ENCODE assay signal across 8 mouse cellular contexts in the genomic region with DNA sequence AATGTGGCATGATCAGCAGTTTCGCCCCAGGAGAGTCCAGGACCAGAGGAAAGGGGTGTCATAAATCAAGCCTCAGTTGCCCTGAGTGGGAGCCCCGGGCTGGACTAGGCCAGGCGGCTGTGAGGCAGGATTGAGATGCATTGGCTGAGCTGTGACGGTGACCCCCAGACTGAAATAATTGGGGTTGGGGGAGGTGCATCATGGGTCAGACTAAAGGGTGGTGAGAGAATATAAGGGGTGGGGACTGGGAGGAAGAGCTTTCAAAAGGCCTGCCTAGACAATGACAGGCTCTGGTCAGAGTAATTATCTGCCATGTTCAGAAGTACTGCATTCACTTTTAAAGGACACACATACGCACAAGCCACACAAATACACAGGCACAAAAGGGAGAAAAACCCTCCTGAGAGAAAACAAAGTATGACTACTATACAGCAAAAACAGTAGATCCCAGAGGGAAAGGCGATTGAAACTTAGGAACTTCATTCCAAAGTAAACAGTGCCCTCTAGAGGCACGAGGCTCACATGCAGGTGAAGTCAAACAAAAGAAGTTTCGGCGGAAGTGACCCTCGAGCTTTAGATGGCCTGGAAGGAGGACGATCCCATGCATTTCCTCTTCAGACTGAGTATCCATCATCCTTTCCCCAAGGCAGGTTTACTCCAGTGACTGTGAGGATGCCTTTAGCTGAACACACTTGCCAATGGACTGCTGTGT.
A peak's percentile ranks its signal among the peaks of the same experiment; 100 is the strongest.
DNase-seq lines count a peak whose midpoint lies in the region; ATAC-seq and TF ChIP-seq lines count a peak whose summit lies in the region.

No protein-coding gene starts in this region.

- TF ChIP-seq POLR2A in cerebellum, adult 2 months (IDR thresholded peaks at IDR 0.05; ENCODE audit: borderline replicate concordance, insufficient read depth, low read length): no peak

- peaks cover 9% of the 10 kb centered on the region for H3K4me1 ChIP-seq in cerebellum, adult 2 months (ENCODE audit: control insufficient read depth, insufficient read depth, low read length)
- no peaks in the 10 kb centered on the region for H3K4me1 ChIP-seq in hindbrain, embryonic 16.5 days (ENCODE audit: control insufficient read depth, insufficient read depth, low read depth, low read length)
- peaks cover 9% of the 10 kb centered on the region for H3K4me1 ChIP-seq in midbrain, embryonic 10.5 days
- H3K4me1 ChIP-seq in stomach, embryonic 14.5 days (ENCODE audit: control insufficient read depth, insufficient read depth, low read length): no peaks in the 10 kb centered on the region

- TF ChIP-seq CTCF in cerebellum, adult 2 months (IDR thresholded peaks at IDR 0.05; ENCODE audit: borderline replicate concordance, insufficient read depth, low read depth, low read length): peak; percentile 72

- peak overlapping the region; percentile 33; the same call in 1 of the 2 replicates for H3K4me2 ChIP-seq in hindbrain, embryonic 16.5 days (ENCODE audit: low read length)
- no peak overlapping the region for H3K4me2 ChIP-seq in stomach, embryonic 14.5 days (replicated peaks; ENCODE audit: low read depth, low read length)

- no peaks in the 10 kb centered on the region for H3K36me3 ChIP-seq in hindbrain, embryonic 16.5 days (ENCODE audit: control insufficient read depth, insufficient read depth, low read length)
- H3K36me3 ChIP-seq in midbrain, embryonic 10.5 days: no peaks in the 10 kb centered on the region
- no peaks in the 10 kb centered on the region for H3K36me3 ChIP-seq in stomach, embryonic 14.5 days (ENCODE audit: control insufficient read depth, insufficient read depth, low read length)

- intact Hi-C loops in left cerebral cortex, postnatal 25 days (cut with DNase I): loop anchor here (2.0 to 10.0 kb wide), 3 partner anchors 1247 to 1516 kb away; no protein-coding TSS in a partner anchor

- 25% methylated on average over 11 of the region's 11 CpGs for WGBS in cerebellum, adult 2 months
- WGBS in hindbrain, embryonic 16.5 days: 10% methylated on average over 11 of the region's 11 CpGs
- 27% methylated on average over 11 of the region's 11 CpGs for WGBS in midbrain, embryonic 10.5 days
- 13% methylated on average over 11 of the region's 11 CpGs for WGBS in stomach, embryonic 14.5 days

- peak; percentile 52 to 63 for DNase-seq in left cerebral cortex, adult 18-20 months (ENCODE audit: low spot score in 2 of 2)
- DNase-seq in left cerebral cortex, adult 11 months (ENCODE audit: low spot score): no peak
- peak; percentile 36 to 42 for DNase-seq in cerebellum, adult 2 months
- DNase-seq in forelimb bud, embryonic 11.5 days (ENCODE audit: low read depth, low spot score): peak; percentile 90
- peak; percentile 63 to 68 for DNase-seq in left cerebral cortex, postnatal 25 days (ENCODE audit: low spot score in 2 of 2)
- DNase-seq in midbrain, embryonic 10.5 days (ENCODE audit: low spot score): peak; percentile 70

- no peaks in the 10 kb centered on the region for H3K27me3 ChIP-seq in cerebellum, adult 2 months (ENCODE audit: control insufficient read depth, insufficient read depth, low read length)
- no peaks in the 10 kb centered on the region for H3K27me3 ChIP-seq in hindbrain, embryonic 16.5 days (replicated peaks; ENCODE audit: control insufficient read depth, insufficient read depth, low read length)
- no peaks in the 10 kb centered on the region for H3K27me3 ChIP-seq in midbrain, embryonic 10.5 days (ENCODE audit: low read depth, poor library complexity, severe bottlenecking)
- no peaks in the 10 kb centered on the region for H3K27me3 ChIP-seq in stomach, embryonic 14.5 days (ENCODE audit: control insufficient read depth, insufficient read depth, low read length)

- ATAC-seq in hindbrain, embryonic 16.5 days: peak; percentile 28; the same call in 1 of the 2 replicates
- peak; percentile 46; the same call in 1 of the 2 replicates for ATAC-seq in stomach, embryonic 14.5 days (ENCODE audit: insufficient number of reproducible peaks, insufficient read depth, low FRiP score, low read depth)

- H3K9ac ChIP-seq in hindbrain, embryonic 16.5 days (ENCODE audit: low read depth, low read length): 0 out of 2 replicates have a peak overlapping the region, but pooled peaks have one; percentile 28
- no peak overlapping the region for H3K9ac ChIP-seq in stomach, embryonic 14.5 days (replicated peaks; ENCODE audit: low read depth, low read length)

- H3K4me3 ChIP-seq in cerebellum, adult 2 months (replicated peaks; ENCODE audit: insufficient read depth, low read depth, low read length): no peak overlapping the region
- no peak overlapping the region for H3K4me3 ChIP-seq in hindbrain, embryonic 16.5 days (ENCODE audit: low read length)
- H3K4me3 ChIP-seq in midbrain, embryonic 10.5 days: no peak overlapping the region
- H3K4me3 ChIP-seq in stomach, embryonic 14.5 days (ENCODE audit: low read depth, low read length): no peak overlapping the region

- no peak overlapping the region for H3K27ac ChIP-seq in cerebellum, adult 2 months (ENCODE audit: insufficient read depth, low read length)
- H3K27ac ChIP-seq in hindbrain, embryonic 16.5 days (ENCODE audit: low read depth, low read length): no peak overlapping the region
- peak overlapping the region; percentile 42; the same call in 1 of the 2 replicates for H3K27ac ChIP-seq in midbrain, embryonic 10.5 days (replicated peaks)
- no peak overlapping the region for H3K27ac ChIP-seq in stomach, embryonic 14.5 days (ENCODE audit: low read length)

- no peaks in the 10 kb centered on the region for H3K9me3 ChIP-seq in hindbrain, embryonic 16.5 days (ENCODE audit: control insufficient read depth, low read length)
- H3K9me3 ChIP-seq in midbrain, embryonic 10.5 days (replicated peaks): no peaks in the 10 kb centered on the region
- no peaks in the 10 kb centered on the region for H3K9me3 ChIP-seq in stomach, embryonic 14.5 days (ENCODE audit: control insufficient read depth, low read depth, low read length)
